13 mouse cellular contexts compared by ENCODE assay signal in genomic region chr2:30261921-30262839, GRCm38 (mm10). TPM values are rescaled to one million over a fixed set of nuclear protein-coding genes. Genes with fewer than 3 reads are reported as not detected.
A peak's percentile ranks its signal among the peaks of the same experiment; 100 is the strongest.
DNase-seq lines count a peak whose midpoint lies in the region; ATAC-seq lines count a peak whose summit lies in the region.
"Had no signal": no experiment of that assay in that cellular context is flagged by ENCODE, and none has a peak within 500 bp of the region (broad histone marks: within the 10 kb centered on the region; RNA-seq: fewer than 3 reads in every experiment).

No protein-coding gene starts in this region.

- no peak overlapping the region for H3K4me3 ChIP-seq in hindbrain, embryonic 12.5 days
- H3K4me3 ChIP-seq in hindbrain, embryonic 14.5 days (replicated peaks; ENCODE audit: low read length): no peak overlapping the region
- H3K4me3 ChIP-seq in neural tube, embryonic 13.5 days: no peak overlapping the region
- H3K4me3 ChIP-seq: lung, embryonic 15.5 days had no signal

- no peak overlapping the region for H3K4me2 ChIP-seq in hindbrain, embryonic 12.5 days (replicated peaks)
- no peak overlapping the region for H3K4me2 ChIP-seq in hindbrain, embryonic 14.5 days (replicated peaks)
- no peak overlapping the region for H3K4me2 ChIP-seq in neural tube, embryonic 13.5 days
- H3K4me2 ChIP-seq: lung, embryonic 15.5 days had no signal

- no peak for ATAC-seq in hindbrain, embryonic 12.5 days (ENCODE audit: low FRiP score)
- no peak for ATAC-seq in hindbrain, embryonic 14.5 days (ENCODE audit: low FRiP score)
- ATAC-seq in neural tube, embryonic 13.5 days (ENCODE audit: low read depth): no peak
- no peak for ATAC-seq in CD4-positive, CD25-positive, alpha-beta regulatory T cell, adult 4 months
- no peak for ATAC-seq in megakaryocyte, adult 5-6 weeks (ENCODE audit: poor library complexity, severe bottlenecking)
- ATAC-seq: inflammation-experienced regulatory T-cells, adult 6 months had no signal

- WGBS in hindbrain, embryonic 12.5 days: 90% methylated on average over 18 of the region's 18 CpGs
- 80% methylated on average over 18 of the region's 18 CpGs for WGBS in hindbrain, embryonic 14.5 days
- WGBS in neural tube, embryonic 13.5 days: 86% methylated on average over 18 of the region's 18 CpGs

- no peaks in the 10 kb centered on the region for H3K9me3 ChIP-seq in hindbrain, embryonic 12.5 days (replicated peaks)
- H3K9me3 ChIP-seq in hindbrain, embryonic 14.5 days (ENCODE audit: control insufficient read depth, low read length): no peaks in the 10 kb centered on the region
- no peaks in the 10 kb centered on the region for H3K9me3 ChIP-seq in neural tube, embryonic 13.5 days
- H3K9me3 ChIP-seq: lung, embryonic 15.5 days had no signal

- peaks cover 69% of the 10 kb centered on the region for H3K36me3 ChIP-seq in hindbrain, embryonic 12.5 days
- H3K36me3 ChIP-seq in hindbrain, embryonic 14.5 days (replicated peaks; ENCODE audit: control insufficient read depth, insufficient read depth): peaks cover 73% of the 10 kb centered on the region
- peaks cover 75% of the 10 kb centered on the region for H3K36me3 ChIP-seq in neural tube, embryonic 13.5 days

- H3K27ac ChIP-seq in hindbrain, embryonic 12.5 days: peak overlapping the region; percentile 40; the same call in 1 of the 2 replicates
- no peak overlapping the region for H3K27ac ChIP-seq in hindbrain, embryonic 14.5 days
- peak overlapping the region; percentile 54; the same call in 1 of the 2 replicates for H3K27ac ChIP-seq in neural tube, embryonic 13.5 days (replicated peaks)
- H3K27ac ChIP-seq: lung, embryonic 15.5 days had no signal

- DNase-seq in cerebellum, adult 11-12 months: peak; percentile 57
- DNase-seq in cerebellum, adult 9-10 months: no peak
- no peak for DNase-seq in hindbrain, embryonic 14.5 days (ENCODE audit: low spot score)
- no peak for DNase-seq in neural tube, embryonic 10.5 days (ENCODE audit: extremely low spot score, low spot score)
- DNase-seq: thymus, postnatal 4 days had no signal

- H3K27me3 ChIP-seq in hindbrain, embryonic 12.5 days: no peaks in the 10 kb centered on the region
- no peaks in the 10 kb centered on the region for H3K27me3 ChIP-seq in hindbrain, embryonic 14.5 days (ENCODE audit: control insufficient read depth, insufficient read depth, low read length)
- H3K27me3 ChIP-seq in neural tube, embryonic 13.5 days: no peaks in the 10 kb centered on the region
- H3K27me3 ChIP-seq: lung, embryonic 15.5 days had no signal

- peaks cover 25% of the 10 kb centered on the region for H3K4me1 ChIP-seq in hindbrain, embryonic 12.5 days
- peaks cover 20% of the 10 kb centered on the region for H3K4me1 ChIP-seq in hindbrain, embryonic 14.5 days (replicated peaks; ENCODE audit: control insufficient read depth, insufficient read depth, low read length)
- peaks cover 70% of the 10 kb centered on the region for H3K4me1 ChIP-seq in neural tube, embryonic 13.5 days (replicated peaks)

- H3K9ac ChIP-seq in hindbrain, embryonic 12.5 days: no peak overlapping the region; the same call in 1 of the 2 replicates
- no peak overlapping the region for H3K9ac ChIP-seq in hindbrain, embryonic 14.5 days
- H3K9ac ChIP-seq in neural tube, embryonic 13.5 days: no peak overlapping the region
- H3K9ac ChIP-seq: lung, embryonic 15.5 days had no signal

RNA-seq across cellular contexts. Expression of gene Phyhd1, which starts 3.8 kb away (rescaled TPM):
- 5.0 and 5.6 TPM in 2 replicates for polyA plus RNA-seq in hindbrain, embryonic 12.5 days (2016; fragmentation: Nextera tagmentation; extraction: Ambion mirVana)
- polyA plus RNA-seq in hindbrain, embryonic 14.5 days (2014; fragmentation: Nextera tagmentation; extraction: Ambion mirVana): 5.9 and 6.9 TPM in 2 replicates
- polyA plus RNA-seq in neural tube, embryonic 13.5 days (2015; fragmentation: Nextera tagmentation; extraction: Ambion mirVana): 4.3 and 4.8 TPM in 2 replicates
- 1 to 10 TPM; 2.8 to 4.4 TPM for polyA plus RNA-seq in CD4-positive, CD25-positive, alpha-beta regulatory T cell, adult 4 months (2017; shearing (Covaris generic))
- 3.3 and 3.8 TPM in 2 replicates for total RNA-seq in megakaryocyte, adult 5-6 weeks (2015)
- 1.3 and 1.8 TPM in 2 replicates for total RNA-seq in megakaryocyte, adult 5-6 weeks (2017)

RNA-seq across cellular contexts. Expression of gene Gm28038, which starts 18.7 kb away (rescaled TPM):
- polyA plus RNA-seq in hindbrain, embryonic 12.5 days (2016; fragmentation: Nextera tagmentation; extraction: Ambion mirVana): not detected in 2 replicates
- not detected in 2 replicates for polyA plus RNA-seq in hindbrain, embryonic 14.5 days (2014; fragmentation: Nextera tagmentation; extraction: Ambion mirVana)
- not detected in 2 replicates for polyA plus RNA-seq in neural tube, embryonic 13.5 days (2015; fragmentation: Nextera tagmentation; extraction: Ambion mirVana)
- polyA plus RNA-seq in CD4-positive, CD25-positive, alpha-beta regulatory T cell, adult 4 months (2017; shearing (Covaris generic)): 1 to 10 TPM in 1 of 2 experiments, not detected in 1; 2.4 TPM
- total RNA-seq in megakaryocyte, adult 5-6 weeks (2015): 4.0 TPM in 1 of 2 replicates, not detected in the other
- total RNA-seq in megakaryocyte, adult 5-6 weeks (2017): not detected in 2 replicates
- total RNA-seq: layer of hippocampus, postnatal 36 days; monocyte, adult 5-6 weeks had no signal
- polyA plus RNA-seq: lung, embryonic 15.5 days had no signal

RNA-seq across cellular contexts. Expression of gene Gm28035, which starts 21.8 kb away (rescaled TPM):
- polyA plus RNA-seq in hindbrain, embryonic 12.5 days (2016; fragmentation: Nextera tagmentation; extraction: Ambion mirVana): 0.30 and 0.36 TPM in 2 replicates
- polyA plus RNA-seq in hindbrain, embryonic 14.5 days (2014; fragmentation: Nextera tagmentation; extraction: Ambion mirVana): 0.07 and 0.17 TPM in 2 replicates
- polyA plus RNA-seq in neural tube, embryonic 13.5 days (2015; fragmentation: Nextera tagmentation; extraction: Ambion mirVana): 0.23 and 0.24 TPM in 2 replicates
- under 1 TPM in 1 of 2 experiments, not detected in 1; 0.25 TPM for polyA plus RNA-seq in CD4-positive, CD25-positive, alpha-beta regulatory T cell, adult 4 months (2017; shearing (Covaris generic))
- 0.04 TPM in 1 of 2 replicates, not detected in the other for total RNA-seq in megakaryocyte, adult 5-6 weeks (2015)
- not detected in 2 replicates for total RNA-seq in megakaryocyte, adult 5-6 weeks (2017)
- total RNA-seq: monocyte, adult 5-6 weeks had no signal

RNA-seq across cellular contexts. Expression of gene Dolk, which starts 24.0 kb away (rescaled TPM):
- polyA plus RNA-seq in hindbrain, embryonic 12.5 days (2016; fragmentation: Nextera tagmentation; extraction: Ambion mirVana): 25.5 and 26.2 TPM in 2 replicates
- 37.1 and 39.2 TPM in 2 replicates for polyA plus RNA-seq in hindbrain, embryonic 14.5 days (2014; fragmentation: Nextera tagmentation; extraction: Ambion mirVana)
- polyA plus RNA-seq in neural tube, embryonic 13.5 days (2015; fragmentation: Nextera tagmentation; extraction: Ambion mirVana): 33.1 and 35.6 TPM in 2 replicates
- 10 to 100 TPM; 11.3 to 12.8 TPM for polyA plus RNA-seq in CD4-positive, CD25-positive, alpha-beta regulatory T cell, adult 4 months (2017; shearing (Covaris generic))
- 5.5 and 6.6 TPM in 2 replicates for total RNA-seq in megakaryocyte, adult 5-6 weeks (2015)
- 10.1 and 13.0 TPM in 2 replicates for total RNA-seq in megakaryocyte, adult 5-6 weeks (2017)

RNA-seq across cellular contexts. Expression of gene Nup188, which starts 24.0 kb away (rescaled TPM):
- 33.9 and 36.6 TPM in 2 replicates for polyA plus RNA-seq in hindbrain, embryonic 12.5 days (2016; fragmentation: Nextera tagmentation; extraction: Ambion mirVana)
- 19.5 and 24.8 TPM in 2 replicates for polyA plus RNA-seq in hindbrain, embryonic 14.5 days (2014; fragmentation: Nextera tagmentation; extraction: Ambion mirVana)
- polyA plus RNA-seq in neural tube, embryonic 13.5 days (2015; fragmentation: Nextera tagmentation; extraction: Ambion mirVana): 19.7 and 26.7 TPM in 2 replicates
- polyA plus RNA-seq in CD4-positive, CD25-positive, alpha-beta regulatory T cell, adult 4 months (2017; shearing (Covaris generic)): 10 to 100 TPM; 23.3 to 44.4 TPM
- 16.4 and 18.7 TPM in 2 replicates for total RNA-seq in megakaryocyte, adult 5-6 weeks (2015)
- total RNA-seq in megakaryocyte, adult 5-6 weeks (2017): 11.1 and 13.2 TPM in 2 replicates
